Mouse (Mus musculus): ENCODE measurements around the gene Atp8a1. TPM values are rescaled to one million over a fixed set of nuclear protein-coding genes. Genes with fewer than 3 reads are reported as not detected.
A peak's percentile ranks its signal among the peaks of the same experiment; 100 is the strongest.

Gene Atp8a1
- total RNA-seq (2021): 10 to 100 TPM; 47.1 to 62.3 TPM
- long read RNA-seq, experiment 1, full-length matches to known transcripts: 29 of 36 reads
- long read RNA-seq, experiment 1, partial matches to known transcripts: 3 of 36 reads
- long read RNA-seq, experiment 1, other reads (novel, unspliced or antisense): 4 of 36 reads
- long read RNA-seq, experiment 2, full-length matches to known transcripts: 24 of 31 reads
- long read RNA-seq, experiment 2, partial matches to known transcripts: 2 of 31 reads
- long read RNA-seq, experiment 2, other reads (novel, unspliced or antisense): 5 of 31 reads

GRCm38 (mm10) chr5:67847253-67848165 lies at the start of gene Atp8a1:
Gene Atp8a1, minus strand, starts transcription at chr5:67847434.
- peak; percentile 11; the same call in 1 of the 2 replicates for TF ChIP-seq CTCF (IDR thresholded peaks at IDR 0.05)
- Histone ChIP-seq H3K4me3 (peak within 1 kb of the TSS; percentile 95), H3K27ac (peak within 1 kb of the TSS; percentile 94)
- intact Hi-C loops (cut with DNase I): loop anchor here (5.0 kb wide), 1 partner anchor 70 kb away; no protein-coding TSS in a partner anchor
- DNase-seq: peak; percentile 100

- TF ChIP-seq CTCF (IDR thresholded peaks at IDR 0.05): no peak
- no peak for DNase-seq
- intact Hi-C loops (cut with DNase I): no loop called here
- Histone ChIP-seq H3K4me3 (no peak overlapping the region), H3K27ac (peak overlapping the region; percentile 75)
Measured at GRCm38 (mm10) chr5:67884422-67885210, 37.4 kb upstream of the Atp8a1 start.

GRCm38 (mm10) chr5:67883564-67884171 lies 36.4 kb upstream of the Atp8a1 start:
- Histone ChIP-seq H3K27ac (peak overlapping the region; percentile 75), H3K4me3 (no peak overlapping the region)
- TF ChIP-seq CTCF (IDR thresholded peaks at IDR 0.05): no peak
- intact Hi-C loops (cut with DNase I): no loop called here
- DNase-seq: peak; percentile 69

- TF ChIP-seq CTCF (IDR thresholded peaks at IDR 0.05): no peak
- no peak overlapping the region for H3K27ac ChIP-seq
- no peak overlapping the region for H3K4me3 ChIP-seq
- no peak for DNase-seq
- intact Hi-C loops (cut with DNase I): no loop called here
Measured at GRCm38 (mm10) chr5:67871414-67871813, 24.2 kb upstream of the Atp8a1 start.

- Histone ChIP-seq H3K27ac (no peak overlapping the region), H3K4me3 (no peak overlapping the region)
- no peak for TF ChIP-seq CTCF (IDR thresholded peaks at IDR 0.05)
- intact Hi-C loops (cut with DNase I): no loop called here
- no peak for DNase-seq
Measured at GRCm38 (mm10) chr5:67866221-67866620, 19.0 kb upstream of the Atp8a1 start.

GRCm38 (mm10) chr5:67865670-67866069 lies 18.4 kb upstream of the Atp8a1 start:
- intact Hi-C loops (cut with DNase I): no loop called here

GRCm38 (mm10) chr5:67864508-67865060 lies 17.4 kb upstream of the Atp8a1 start:
- no peak for DNase-seq
- intact Hi-C loops (cut with DNase I): no loop called here
- Histone ChIP-seq H3K4me3 (no peak overlapping the region), H3K27ac (no peak overlapping the region)
- no peak for TF ChIP-seq CTCF (IDR thresholded peaks at IDR 0.05)

More at GRCm38 (mm10) chr5:67865670-67866069, 18.4 kb upstream of the Atp8a1 start:
- no peak overlapping the region for H3K4me3 ChIP-seq
- DNase-seq: no peak
- H3K27ac ChIP-seq: no peak overlapping the region
- TF ChIP-seq CTCF (IDR thresholded peaks at IDR 0.05): no peak

- TF ChIP-seq CTCF (IDR thresholded peaks at IDR 0.05): no peak
- Histone ChIP-seq H3K27ac (no peak overlapping the region), H3K4me3 (no peak overlapping the region)
- DNase-seq: no peak
- intact Hi-C loops (cut with DNase I): no loop called here
Measured at GRCm38 (mm10) chr5:67863950-67864391, 16.7 kb upstream of the Atp8a1 start.

GRCm38 (mm10) chr5:67854963-67855606 lies 7.9 kb upstream of the Atp8a1 start:
- DNase-seq: no peak

GRCm38 (mm10) chr5:67852860-67853259 lies 5.6 kb upstream of the Atp8a1 start:
- no peak overlapping the region for H3K27ac ChIP-seq
- no peak overlapping the region for H3K4me3 ChIP-seq
- intact Hi-C loops (cut with DNase I): no loop called here
- TF ChIP-seq CTCF (IDR thresholded peaks at IDR 0.05): no peak
- DNase-seq: no peak

More at GRCm38 (mm10) chr5:67854963-67855606, 7.9 kb upstream of the Atp8a1 start:
- intact Hi-C loops (cut with DNase I): no loop called here
- Histone ChIP-seq H3K4me3 (no peak overlapping the region), H3K27ac (no peak overlapping the region)
- no peak for TF ChIP-seq CTCF (IDR thresholded peaks at IDR 0.05)

GRCm38 (mm10) chr5:67849411-67849810 lies 2.2 kb upstream of the Atp8a1 start:
- TF ChIP-seq CTCF (IDR thresholded peaks at IDR 0.05): no peak
- no peak for DNase-seq
- no peak overlapping the region for H3K4me3 ChIP-seq
- intact Hi-C loops (cut with DNase I): loop anchor here (5.0 kb wide), 1 partner anchor 72 kb away; no protein-coding TSS in a partner anchor
- peak overlapping the region; percentile 40 for H3K27ac ChIP-seq
